Mouse (Mus musculus) lung, postnatal 0 days (tissue): ENCODE results near the gene Celf2.

ENCODE experiments used
- CTCF ChIP-seq: IDR thresholded peaks from 2 replicates; pipeline ENCODE4 v1.5.1; 2016; ENCODE audit warnings: antibody characterized with exemption, mild to moderate bottlenecking
- EP300 ChIP-seq: IDR thresholded peaks from 2 replicates; pipeline ENCODE4 v1.6.1; 2016; ENCODE audit warnings: antibody characterized with exemption, mild to moderate bottlenecking, control low read depth

GRCm38 (mm10) chr2:6653719-6654118, 855.6 kb downstream of the Celf2 start:
- no peak for TF ChIP-seq CTCF
- no peak for TF ChIP-seq EP300
